Mouse (Mus musculus) MEL (cell line): Measurements from ENCODE around the gene Bloc1s5. TPM values are rescaled to one million over a fixed set of nuclear protein-coding genes. Genes with fewer than 3 reads are reported as not detected.

Source experiments
- DNase-seq: peaks from one replicate; pipeline ENCODE4 v3.0.0; 2011; ENCODE audit warnings: low read depth, low spot score
- H3K27ac ChIP-seq: 2 replicates; pipeline ENCODE4 v1.5.1; 2012; ENCODE audit warnings: low read depth, mild to moderate bottlenecking, control low read depth, low read length, moderate library complexity; ENCODE audit not compliant: control insufficient read depth
- H3K27me3 ChIP-seq, 2 experiments: fragments of 150-350 bp in 1 of 2; sonication (generic) in 1 of 2; 2 replicates each; pipeline ENCODE4 v1.6.1; 2012; ENCODE audit warnings: low read length in 2 of 2, mild to moderate bottlenecking in 2 of 2, improper control_type of control experiment in 1 of 2, moderate library complexity in 1 of 2; ENCODE audit not compliant: insufficient read depth in 2 of 2, control insufficient read depth in 1 of 2
- H3K36me3 ChIP-seq, 2 experiments: 2 replicates each; pipeline ENCODE4 v1.6.1; 2012 to 2014; ENCODE audit warnings: low read length in 2 of 2, improper control_type of control experiment in 1 of 2, inconsistent platforms in 1 of 2, mild to moderate bottlenecking in 1 of 2; ENCODE audit not compliant: insufficient read depth in 2 of 2, control insufficient read depth in 1 of 2
- H3K4me1 ChIP-seq, 2 experiments: fragments of 150-350 bp in 1 of 2; sonication (generic) in 1 of 2; 2 replicates each; pipeline ENCODE4 v1.6.1; 2012; ENCODE audit warnings: low read length in 2 of 2, improper control_type of control experiment in 1 of 2, mild to moderate bottlenecking in 1 of 2; ENCODE audit not compliant: insufficient read depth in 2 of 2, control insufficient read depth in 1 of 2
- H3K4me3 ChIP-seq, 2 experiments: fragments of 150-350 bp in 1 of 2; sonication (generic) in 1 of 2; 2 replicates each; pipeline ENCODE4 v1.5.1; 2012; ENCODE audit warnings: low read depth in 2 of 2, low read length in 2 of 2, mild to moderate bottlenecking in 2 of 2, moderate library complexity in 2 of 2, control low read depth in 1 of 2, improper control_type of control experiment in 1 of 2; ENCODE audit not compliant: control insufficient read depth in 1 of 2, insufficient read depth in 1 of 2
- H3K79me2 ChIP-seq: 2 replicates; pipeline ENCODE4 v1.6.1; 2012; ENCODE audit warnings: mild to moderate bottlenecking, low read length, moderate library complexity; ENCODE audit not compliant: control insufficient read depth, poor library complexity, insufficient read depth
- H3K9ac ChIP-seq: 2 replicates; pipeline ENCODE4 v1.6.1; 2012; ENCODE audit warnings: low read depth, mild to moderate bottlenecking, control low read depth, low read length, moderate library complexity; ENCODE audit not compliant: control insufficient read depth, poor library complexity, severe bottlenecking
- H3K9me3 ChIP-seq: fragments of 150-350 bp; sonication (generic); replicated peaks from 2 replicates; pipeline ENCODE4 v1.6.1; 2012; ENCODE audit warnings: mild to moderate bottlenecking, low read length, improper control_type of control experiment, moderate library complexity; ENCODE audit not compliant: insufficient read depth
- CHD1 ChIP-seq: IDR thresholded peaks from 2 replicates; pipeline ENCODE4 v1.6.1; 2012; ENCODE audit warnings: low read depth, mild to moderate bottlenecking, inconsistent platforms, low read length, improper control_type of control experiment
- CHD2 ChIP-seq: IDR thresholded peaks from 2 replicates; pipeline ENCODE4 v1.6.1; 2011; ENCODE audit warnings: low read length, improper control_type of control experiment
- CTCF ChIP-seq, 3 experiments: IDR thresholded peaks in 2 of 3; conservative IDR thresholded peaks in 1 of 3; 2 replicates each; pipeline ENCODE4 v1.5.1; 2011 to 2012; ENCODE audit warnings: low read length in 3 of 3, low read depth in 2 of 3, mild to moderate bottlenecking in 2 of 3, improper control_type of control experiment in 1 of 3, inconsistent platforms in 1 of 3, mixed read lengths in 1 of 3, moderate library complexity in 1 of 3; ENCODE audit not compliant: control insufficient read depth in 1 of 3, insufficient read depth in 1 of 3, poor library complexity in 1 of 3, severe bottlenecking in 1 of 3
- E2F4 ChIP-seq: IDR thresholded peaks from 2 replicates; pipeline ENCODE4 v1.6.1; 2011; ENCODE audit warnings: low read depth, low read length, improper control_type of control experiment, borderline replicate concordance
- ELF1 ChIP-seq: IDR thresholded peaks from 2 replicates; pipeline ENCODE4 v1.6.1; 2014; ENCODE audit warnings: low read depth, mild to moderate bottlenecking, inconsistent platforms, low read length, improper control_type of control experiment, moderate library complexity
- EP300 ChIP-seq, 2 experiments: IDR thresholded peaks; 2 replicates each; pipeline ENCODE4 v1.6.1; 2011; ENCODE audit warnings: improper control_type of control experiment in 2 of 2, low read length in 2 of 2, low read depth in 1 of 2, mild to moderate bottlenecking in 1 of 2
- ETS1 ChIP-seq: IDR thresholded peaks from 2 replicates; pipeline ENCODE4 v1.6.1; 2012; ENCODE audit warnings: low read depth, mild to moderate bottlenecking, inconsistent platforms, low read length, improper control_type of control experiment, moderate library complexity
- GABPA ChIP-seq: IDR thresholded peaks from 2 replicates; pipeline ENCODE4 v1.6.1; 2012; ENCODE audit warnings: low read depth, mild to moderate bottlenecking, inconsistent platforms, low read length, improper control_type of control experiment, moderate library complexity
- HCFC1 ChIP-seq: IDR thresholded peaks from 2 replicates; pipeline ENCODE4 v1.6.1; 2012; ENCODE audit warnings: low read depth, mild to moderate bottlenecking, inconsistent platforms, low read length, improper control_type of control experiment, moderate library complexity
- JUND ChIP-seq: IDR thresholded peaks from 2 replicates; pipeline ENCODE4 v1.6.1; 2011; ENCODE audit warnings: low read depth, mild to moderate bottlenecking, improper control_type of control experiment, low read length
- KAT2A ChIP-seq: conservative IDR thresholded peaks from 2 replicates; pipeline ENCODE4 v1.6.1; 2012; ENCODE audit warnings: low read depth, low read length, improper control_type of control experiment, inconsistent platforms
- MAFK ChIP-seq: IDR thresholded peaks from 2 replicates; pipeline ENCODE4 v1.6.1; 2011; ENCODE audit warnings: low read depth, mild to moderate bottlenecking, low read length, improper control_type of control experiment, borderline replicate concordance
- MAX ChIP-seq: IDR thresholded peaks from 2 replicates; pipeline ENCODE4 v1.6.1; 2011; ENCODE audit warnings: low read length, improper control_type of control experiment
- MAZ ChIP-seq: IDR thresholded peaks from 2 replicates; pipeline ENCODE4 v1.6.1; 2012; ENCODE audit warnings: low read depth, mild to moderate bottlenecking, inconsistent platforms, low read length, improper control_type of control experiment
- MEF2A ChIP-seq: IDR thresholded peaks from 2 replicates; pipeline ENCODE4 v1.6.1; 2014; ENCODE audit warnings: low read depth, mild to moderate bottlenecking, inconsistent platforms, low read length, improper control_type of control experiment; ENCODE audit not compliant: poor library complexity, insufficient replicate concordance, severe bottlenecking; ENCODE audit errors: extremely low read depth
- MXI1 ChIP-seq: IDR thresholded peaks from 2 replicates; pipeline ENCODE4 v1.6.1; 2011; ENCODE audit warnings: mild to moderate bottlenecking, low read depth, low read length, improper control_type of control experiment
- MYB ChIP-seq: IDR thresholded peaks from 2 replicates; pipeline ENCODE4 v1.6.1; 2011; ENCODE audit warnings: mild to moderate bottlenecking, low read depth, low read length, improper control_type of control experiment
- MYC ChIP-seq: IDR thresholded peaks from 2 replicates; pipeline ENCODE4 v1.6.1; 2011; ENCODE audit warnings: low read depth, mild to moderate bottlenecking, low read length, improper control_type of control experiment, moderate library complexity
- POLR2A ChIP-seq, 2 experiments: IDR thresholded peaks; 2 replicates each; pipeline ENCODE4 v1.6.1; 2011 to 2012; ENCODE audit warnings: low read length in 2 of 2, mild to moderate bottlenecking in 2 of 2, control low read depth in 1 of 2, improper control_type of control experiment in 1 of 2, low read depth in 1 of 2, moderate library complexity in 1 of 2; ENCODE audit not compliant: control insufficient read depth in 1 of 2, insufficient read depth in 1 of 2, poor library complexity in 1 of 2
- POLR2AphosphoS2 ChIP-seq: IDR thresholded peaks from 2 replicates; pipeline ENCODE4 v1.6.1; 2011; ENCODE audit warnings: low read length, improper control_type of control experiment
- RAD21 ChIP-seq: IDR thresholded peaks from 2 replicates; pipeline ENCODE4 v1.6.1; 2011; ENCODE audit warnings: mild to moderate bottlenecking, low read depth, low read length, improper control_type of control experiment
- RCOR1 ChIP-seq: IDR thresholded peaks from 2 replicates; pipeline ENCODE4 v1.6.1; 2012; ENCODE audit warnings: low read depth, mild to moderate bottlenecking, inconsistent platforms, low read length, improper control_type of control experiment
- SIN3A ChIP-seq: IDR thresholded peaks from 2 replicates; pipeline ENCODE4 v1.6.1; 2012; ENCODE audit warnings: low read length, improper control_type of control experiment, inconsistent platforms
- SMC3 ChIP-seq: IDR thresholded peaks from 2 replicates; pipeline ENCODE4 v1.6.1; 2011; ENCODE audit warnings: low read depth, low read length, improper control_type of control experiment
- TAL1 ChIP-seq: IDR thresholded peaks from 2 replicates; pipeline ENCODE4 v1.6.1; 2012; ENCODE audit warnings: mild to moderate bottlenecking, inconsistent platforms, low read length, moderate library complexity, mixed read lengths
- TBP ChIP-seq: IDR thresholded peaks from 2 replicates; pipeline ENCODE4 v1.8.0; 2011; ENCODE audit warnings: low read depth, low read length, improper control_type of control experiment
- UBTF ChIP-seq: IDR thresholded peaks from 2 replicates; pipeline ENCODE4 v1.6.1; 2012; ENCODE audit warnings: low read depth, mild to moderate bottlenecking, inconsistent platforms, low read length, improper control_type of control experiment, moderate library complexity, borderline replicate concordance; ENCODE audit not compliant: insufficient read depth
- USF2 ChIP-seq, 2 experiments: IDR thresholded peaks; 2 replicates each; pipeline ENCODE4 v1.6.1; 2011 to 2012; ENCODE audit warnings: improper control_type of control experiment in 2 of 2, low read length in 2 of 2, borderline replicate concordance in 1 of 2, inconsistent platforms in 1 of 2, low read depth in 1 of 2, mild to moderate bottlenecking in 1 of 2; ENCODE audit not compliant: insufficient read depth in 1 of 2
- ZKSCAN1 ChIP-seq: IDR thresholded peaks from 2 replicates; pipeline ENCODE4 v1.6.1; 2012; ENCODE audit warnings: low read depth, mild to moderate bottlenecking, inconsistent platforms, low read length, improper control_type of control experiment, moderate library complexity
- ZMIZ1 ChIP-seq: IDR thresholded peaks from 2 replicates; pipeline ENCODE4 v1.6.1; 2012; ENCODE audit warnings: low read depth, mild to moderate bottlenecking, inconsistent platforms, low read length, improper control_type of control experiment, moderate library complexity
- ZNF384 ChIP-seq: IDR thresholded peaks from 2 replicates; pipeline ENCODE4 v1.6.1; 2012; ENCODE audit warnings: low read depth, mild to moderate bottlenecking, inconsistent platforms, low read length, improper control_type of control experiment
- polyA plus RNA-seq, 2 experiments: library from polyadenylated mRNA; stranded (reverse) in 1 of 2; unstranded in 1 of 2; fragments of >175 nt in 1 of 2; fragments of >200 nt in 1 of 2; gene quantifications; 2 replicates each; pipeline versions ENCODE4 v1.2.1 to v1.2.4; 2012; ENCODE audit warnings: low replicate concordance in 2 of 2, low read depth in 1 of 2; ENCODE audit not compliant: insufficient read length in 2 of 2, insufficient read depth in 1 of 2, missing spikeins in 1 of 2
- total RNA-seq: library from RNA; depleted of rRNA; stranded (reverse); fragments of 300-350 nt; gene quantifications from 2 replicates; pipeline ENCODE4 v1.2.3, GENCODE M21; 2012

The Bloc1s5 gene
- total and polyA plus RNA-seq, 3 experiments: 12.3 to 16.2 TPM; not detected in 1

DNA sequence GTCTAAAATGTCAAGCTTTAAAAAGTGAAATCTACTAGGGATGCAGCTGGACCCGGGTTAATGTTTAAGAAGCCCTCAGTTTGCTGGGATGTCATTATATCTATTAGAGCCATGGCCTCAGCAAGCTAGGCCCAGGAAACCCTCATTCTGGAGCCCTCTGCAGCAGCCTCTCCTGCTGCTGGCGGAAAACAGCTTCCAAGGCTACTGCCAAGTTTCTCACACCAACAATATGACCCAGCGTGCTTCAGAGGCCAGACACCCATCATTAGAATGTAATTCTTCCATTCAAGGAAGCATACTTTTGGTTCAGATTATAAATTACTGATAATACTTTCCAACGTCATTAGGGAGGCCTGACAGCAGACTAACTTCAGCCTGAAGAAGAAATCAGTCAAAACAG lies 18.0 kb downstream of the Bloc1s5 start:
- no peak overlapping the region for H3K9ac ChIP-seq
- H3K27me3 ChIP-seq: no peaks in the 10 kb centered on the region
- TF ChIP-seq MEF2A (no peak), POLR2AphosphoS2 (no peak), ELF1 (no peak), SMC3 (no peak), ZKSCAN1 (no peak), HCFC1 (no peak), TBP (no peak), UBTF (no peak), SIN3A (no peak), TAL1 (no peak), POLR2A (IDR thresholded peaks at IDR 0.05; ENCODE audit: control insufficient read depth in 1 of 2, insufficient read depth in 1 of 2, low read depth in 1 of 2, low read length in 2 of 2, poor library complexity in 1 of 2) (no peak)
- peaks cover 27 to 33% of the 10 kb centered on the region in 2 experiments for H3K4me1 ChIP-seq
- peaks cover 4 to 24% of the 10 kb centered on the region in 2 experiments; a peak in 3 of 4 replicates for H3K36me3 ChIP-seq
- H3K4me3 ChIP-seq: no peak overlapping the region
- DNase-seq: no peak
- H3K27ac ChIP-seq: peak overlapping the region; percentile 80; the same call in 1 of the 2 replicates
- H3K9me3 ChIP-seq: no peaks in the 10 kb centered on the region
- no peaks in the 10 kb centered on the region for H3K79me2 ChIP-seq

DNA sequence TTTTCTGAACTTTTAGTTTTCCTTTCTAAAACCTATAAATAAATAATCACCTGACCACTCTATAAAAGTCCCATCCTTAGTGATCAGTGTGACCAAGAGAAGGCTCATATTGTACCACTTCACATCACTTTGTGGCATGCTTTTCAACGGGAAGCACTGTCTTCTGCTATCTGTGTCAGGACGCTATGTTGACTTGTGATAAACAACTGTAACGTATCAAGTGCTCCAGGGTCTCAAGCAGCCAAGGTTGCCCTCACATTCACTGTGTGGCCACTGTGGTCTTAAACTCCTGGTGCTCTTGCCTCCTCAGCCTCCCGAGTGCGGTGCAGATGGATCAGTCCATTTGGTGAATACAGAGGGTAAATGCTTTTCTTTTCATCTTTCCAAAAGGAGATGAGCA lies 19.3 kb downstream of the Bloc1s5 start:
- H3K4me3 ChIP-seq: no peak overlapping the region
- H3K9me3 ChIP-seq: no peaks in the 10 kb centered on the region
- no peaks in the 10 kb centered on the region for H3K79me2 ChIP-seq
- H3K27ac ChIP-seq: peak overlapping the region; percentile 80
- DNase-seq: peak; percentile 70
- H3K36me3 ChIP-seq: peaks cover 4 to 24% of the 10 kb centered on the region in 2 experiments; a peak in 3 of 4 replicates
- no peaks in the 10 kb centered on the region for H3K27me3 ChIP-seq
- H3K4me1 ChIP-seq: peaks cover 27 to 33% of the 10 kb centered on the region in 2 experiments
- peak overlapping the region; percentile 19 for H3K9ac ChIP-seq
- TF ChIP-seq CHD2 (no peak), E2F4 (no peak), MYB (peak; percentile 80), KAT2A (no peak), ZKSCAN1 (no peak), CHD1 (no peak), ZMIZ1 (no peak), SIN3A (peak; percentile 45; the same call in 1 of the 2 replicates), TBP (0 out of 2 replicates have a peak, but pooled peaks have one; percentile 31), POLR2A (IDR thresholded peaks at IDR 0.05; ENCODE audit: control insufficient read depth in 1 of 2, insufficient read depth in 1 of 2, low read depth in 1 of 2, low read length in 2 of 2, poor library complexity in 1 of 2) (peak in 1 of 2 experiments; percentile 35; a peak in 1 of 4 replicates), ZNF384 (no peak), USF2 (IDR thresholded peaks at IDR 0.05; ENCODE audit: borderline replicate concordance in 1 of 2, insufficient read depth in 1 of 2, low read depth in 1 of 2, low read length in 2 of 2) (no peak), EP300 (IDR thresholded peaks at IDR 0.05; ENCODE audit: low read depth in 1 of 2, low read length in 2 of 2) (peak; percentile 85 to 96), ETS1 (peak; percentile 77), GABPA (no peak), POLR2AphosphoS2 (no peak), JUND (no peak), SMC3 (no peak), MAX (peak; percentile 50; the same call in 1 of the 2 replicates), MYC (peak; percentile 74), CTCF (IDR thresholded peaks at IDR 0.05 in 2 of 3, conservative IDR thresholded peaks at IDR 0.05 in 1 of 3; ENCODE audit: control insufficient read depth in 1 of 3, insufficient read depth in 1 of 3, low read depth in 2 of 3, low read length in 3 of 3, poor library complexity in 1 of 3, severe bottlenecking in 1 of 3) (no peak), RAD21 (no peak), MAFK (no peak), ELF1 (no peak), MXI1 (no peak; the same call in 1 of the 2 replicates), RCOR1 (0 out of 2 replicates have a peak, but pooled peaks have one; percentile 38), MAZ (no peak)
